Mouse (Mus musculus) testis, adult 2 months (tissue): Measurements from ENCODE around the gene 5730455P16Rik.

ENCODE experiments used
- CTCF ChIP-seq: fragments of 200-500 bp; IDR thresholded peaks from 2 replicates; pipeline ENCODE4 v1.5.1; 2012; ENCODE audit warnings: low read depth, mild to moderate bottlenecking, inconsistent platforms, low read length, moderate library complexity; ENCODE audit not compliant: control insufficient read depth, insufficient read depth, insufficient replicate concordance
- POLR2A ChIP-seq: fragments of 200-500 bp; IDR thresholded peaks from 2 replicates; pipeline ENCODE4 v1.6.1; 2012; ENCODE audit warnings: low read depth, mild to moderate bottlenecking, inconsistent platforms, low read length, moderate library complexity; ENCODE audit not compliant: control insufficient read depth

DNA sequence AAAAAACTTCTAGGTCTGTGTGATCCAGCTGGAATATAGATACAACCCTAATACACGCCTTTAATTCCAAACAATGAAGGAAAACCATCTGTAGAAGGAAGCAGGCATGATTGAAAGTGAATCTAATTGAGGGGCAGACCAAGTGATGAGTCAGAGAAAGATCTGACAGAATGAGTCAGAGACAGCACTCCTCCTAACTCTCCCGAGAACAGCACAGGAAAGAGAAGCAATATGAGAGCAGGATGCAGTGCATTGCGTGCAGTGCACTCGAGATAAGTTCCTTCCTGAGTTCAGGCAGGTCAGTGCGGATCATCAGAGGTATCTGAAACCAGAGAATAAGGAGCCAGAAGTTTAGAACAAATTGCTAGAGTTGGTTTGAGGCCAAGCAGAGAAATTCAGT lies 39.3 kb upstream of the 5730455P16Rik start:
- TF ChIP-seq CTCF = no peak
- TF ChIP-seq POLR2A = no peak
